Mouse (Mus musculus) hindlimb bud, embryonic 11.5 days (tissue): ENCODE measurements around the gene Mst1.

Source experiments
- DNase-seq: peaks from one replicate; pipeline ENCODE4 v3.0.0-alpha.2; 2012; ENCODE audit warnings: low read depth, low spot score; ENCODE audit errors: extremely low spot score

Mst1 gene

GRCm38 (mm10) chr9:108056361-108057261 is 23.6 kb upstream of the Mst1 start:
- no peak for DNase-seq

- no peak for DNase-seq
Observed at GRCm38 (mm10) chr9:108057262-108057562, 23.0 kb upstream of the Mst1 start.

- DNase-seq = no peak
Observed at GRCm38 (mm10) chr9:108058291-108058690, 21.9 kb upstream of the Mst1 start.

DNA sequence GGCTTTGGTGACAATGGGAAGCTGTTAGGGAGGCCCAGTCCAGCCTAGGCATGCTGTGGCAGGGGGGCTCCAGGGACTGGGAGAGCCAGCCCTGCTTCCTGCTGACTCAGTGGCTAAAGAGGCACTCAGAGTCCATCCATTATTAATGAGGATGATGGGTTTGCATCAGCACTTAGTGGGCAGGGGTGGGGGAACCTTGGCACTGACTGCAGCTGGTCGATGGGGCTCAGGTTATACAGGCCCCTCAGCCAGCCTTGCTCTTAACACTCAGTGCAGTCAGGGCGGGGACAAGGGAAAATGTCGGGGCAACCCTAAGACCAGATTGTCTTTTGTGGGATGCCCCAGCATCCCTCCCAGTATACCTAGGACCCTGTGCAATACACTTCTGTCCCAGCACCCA is 18.1 kb upstream of the Mst1 start:
- no peak for DNase-seq

DNA sequence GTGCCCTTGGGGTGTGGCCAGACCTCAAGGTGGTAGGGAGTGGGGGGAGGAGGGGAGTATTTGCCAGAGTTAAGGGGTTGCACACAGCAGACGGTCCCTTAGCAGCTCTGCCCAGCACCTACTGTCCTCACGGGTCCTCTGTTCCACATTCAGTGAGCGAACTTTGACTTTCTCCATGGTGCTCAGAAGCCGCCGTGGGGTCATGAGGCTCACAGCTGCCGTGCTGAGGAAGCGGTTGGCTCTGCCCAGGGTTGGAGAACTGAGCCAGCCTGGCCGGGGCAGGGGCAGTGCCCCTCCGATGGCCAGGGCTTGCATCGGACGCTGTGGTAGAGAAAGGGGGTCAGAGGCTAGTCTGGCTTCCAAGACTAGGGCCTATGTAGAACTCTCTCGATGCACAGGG is 16.9 kb upstream of the Mst1 start:
- no peak for DNase-seq

DNA sequence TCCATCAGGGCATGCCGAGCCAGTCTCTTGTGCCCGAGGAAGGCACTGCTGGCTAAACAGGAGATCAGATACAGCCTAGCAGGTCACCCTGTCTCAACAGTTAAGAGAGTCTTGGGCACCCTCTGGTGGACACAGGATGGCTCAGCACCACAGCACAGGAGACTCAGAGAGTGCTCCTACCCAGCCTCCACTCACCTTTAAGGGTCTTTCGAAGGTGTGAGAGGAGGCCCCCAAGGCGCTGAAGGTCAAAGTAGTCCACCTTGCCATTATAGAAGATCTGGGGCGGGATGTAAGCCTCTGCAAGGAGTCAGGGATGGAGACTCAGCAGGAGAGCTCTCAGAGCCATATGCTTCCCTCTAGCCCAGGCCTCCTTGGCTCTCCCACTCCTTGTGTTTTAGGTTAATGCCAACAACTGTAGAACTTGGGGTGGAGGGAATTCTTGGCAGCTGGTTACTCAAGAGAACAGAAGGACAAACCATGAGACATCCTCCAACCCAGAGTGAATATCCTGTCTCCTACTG is 14.7 kb upstream of the Mst1 start:
- no peak for DNase-seq

GRCm38 (mm10) chr9:108067199-108067598 is 13.0 kb upstream of the Mst1 start:
- DNase-seq = no peak

GRCm38 (mm10) chr9:108067900-108068299 is 12.3 kb upstream of the Mst1 start:
- DNase-seq = peak; percentile 86

DNA sequence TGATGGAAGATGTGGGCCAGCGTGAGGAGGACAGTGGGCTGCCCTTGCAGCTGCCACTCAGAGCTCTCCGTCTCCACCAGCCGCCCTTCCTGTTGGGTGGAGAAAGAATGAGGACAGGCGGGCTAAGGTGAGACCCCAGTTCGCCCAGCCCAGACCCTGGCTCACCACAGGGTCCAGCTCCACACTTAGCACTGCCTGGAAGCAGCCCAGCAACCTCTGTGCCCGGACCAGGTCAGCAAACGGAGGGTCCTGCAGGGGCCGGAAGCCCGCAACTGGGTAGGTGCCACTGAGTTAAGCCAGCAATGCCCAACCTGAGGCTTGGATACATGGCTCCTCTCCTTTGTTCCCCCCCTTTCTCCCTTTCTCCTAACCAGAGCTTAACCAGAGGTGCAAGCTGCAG is 11.2 kb upstream of the Mst1 start:
- no peak for DNase-seq

DNA sequence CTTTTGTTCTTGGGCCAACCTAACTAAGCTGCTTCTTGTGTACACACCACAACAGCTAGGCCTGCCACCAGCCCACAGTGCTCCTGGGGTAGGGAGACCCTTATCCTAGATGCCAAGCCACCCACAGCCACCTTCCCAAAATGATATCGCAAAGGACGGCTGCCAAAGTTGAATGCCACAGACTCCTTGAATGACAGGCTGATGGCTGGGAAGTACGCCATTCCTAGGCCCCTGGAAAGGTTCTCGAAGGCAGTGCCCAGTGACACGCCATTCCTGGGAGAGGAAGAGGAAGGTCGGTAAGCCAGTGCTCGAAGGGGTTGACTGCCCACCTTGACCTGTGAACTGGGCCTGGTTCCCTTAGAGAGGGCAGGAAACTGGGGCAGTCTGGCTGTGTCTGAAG is 10.7 kb upstream of the Mst1 start:
- DNase-seq = no peak

GRCm38 (mm10) chr9:108071801-108072200 is 8.4 kb upstream of the Mst1 start:
- DNase-seq = no peak

DNA sequence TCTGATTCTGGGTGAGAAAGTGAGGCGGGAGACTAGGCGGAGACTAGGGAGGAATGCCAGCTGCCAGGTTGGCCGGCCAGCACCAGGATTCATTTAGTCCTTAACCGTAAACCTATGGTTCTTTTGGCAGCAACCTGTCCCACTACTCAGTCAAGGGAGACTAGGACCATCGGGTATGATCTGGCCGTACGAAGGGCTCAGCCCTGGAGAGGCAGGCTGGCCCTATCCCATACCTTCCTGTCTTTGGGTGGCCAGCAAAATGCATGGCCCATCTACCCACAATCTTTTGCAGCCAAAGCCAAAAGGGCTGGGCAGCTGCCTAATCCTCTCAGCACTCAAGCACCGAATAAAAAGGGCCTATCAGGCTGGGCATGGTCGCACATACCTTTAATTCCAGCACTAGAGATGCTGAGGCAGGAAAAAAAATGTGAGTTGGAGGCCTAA is 7.7 kb upstream of the Mst1 start:
- no peak for DNase-seq

DNA sequence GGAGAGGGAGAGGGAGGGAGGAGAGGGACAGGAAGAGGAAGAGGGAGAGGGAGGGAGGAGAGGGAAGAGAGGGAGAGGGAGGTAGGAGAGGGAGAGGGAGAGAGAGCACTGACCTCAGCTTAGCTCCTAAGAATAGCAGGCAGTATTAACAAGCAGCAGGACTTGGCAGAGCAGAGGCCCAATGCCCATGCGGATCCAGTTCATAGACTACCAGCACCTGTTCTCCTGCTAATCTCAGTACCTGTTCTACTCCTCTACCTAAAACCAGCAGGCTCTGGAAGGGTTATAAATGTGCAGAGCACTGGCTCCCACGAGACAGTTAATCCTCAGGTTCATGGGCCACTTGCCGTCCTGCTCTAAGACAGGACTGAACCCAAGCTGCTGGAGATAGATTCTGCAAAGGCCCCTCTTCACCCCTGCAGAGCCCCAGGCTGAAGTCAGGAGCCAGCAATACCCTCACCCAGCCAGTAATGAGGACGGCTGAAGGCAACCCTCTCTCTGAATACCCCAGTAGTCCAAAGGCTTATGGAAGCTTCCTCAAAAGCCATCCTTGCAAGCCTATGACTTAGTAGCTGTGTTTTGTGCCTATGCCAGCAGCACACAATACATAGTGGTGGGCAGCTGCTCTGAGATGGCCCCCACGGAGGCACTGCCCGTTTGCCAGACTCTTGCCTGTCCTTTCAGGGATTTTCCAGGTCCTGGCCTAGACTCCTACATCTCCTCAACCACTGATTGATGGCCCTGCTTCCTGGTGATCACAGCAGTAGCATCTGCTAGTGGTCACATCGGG is 6.9 kb upstream of the Mst1 start:
- DNase-seq = no peak

- DNase-seq = no peak
Observed at GRCm38 (mm10) chr9:108082549-108082948, 2.3 kb downstream of the Mst1 start.

DNA sequence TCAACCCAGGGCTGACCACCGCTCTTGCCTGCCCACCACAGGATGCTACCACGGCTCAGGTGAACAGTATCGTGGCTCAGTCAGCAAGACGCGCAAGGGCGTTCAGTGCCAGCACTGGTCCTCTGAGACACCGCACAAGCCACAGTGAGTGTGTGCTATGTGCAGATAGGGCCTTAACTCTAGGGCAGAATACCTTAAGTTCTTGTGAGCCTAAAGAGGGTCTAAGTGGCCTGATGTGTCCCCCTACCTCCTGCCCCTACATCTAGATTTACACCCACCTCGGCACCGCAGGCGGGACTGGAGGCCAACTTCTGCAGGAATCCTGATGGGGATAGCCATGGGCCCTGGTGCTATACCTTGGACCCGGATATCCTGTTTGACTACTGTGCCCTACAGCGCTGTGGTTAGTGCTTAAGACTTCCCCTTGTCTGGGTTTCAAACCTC is 2.8 kb downstream of the Mst1 start, which contains the start of gene Rnf123:
Rnf123 (minus strand) TSS at position 359 of the 444 bp plus-strand sequence.
- no peak for DNase-seq

DNA sequence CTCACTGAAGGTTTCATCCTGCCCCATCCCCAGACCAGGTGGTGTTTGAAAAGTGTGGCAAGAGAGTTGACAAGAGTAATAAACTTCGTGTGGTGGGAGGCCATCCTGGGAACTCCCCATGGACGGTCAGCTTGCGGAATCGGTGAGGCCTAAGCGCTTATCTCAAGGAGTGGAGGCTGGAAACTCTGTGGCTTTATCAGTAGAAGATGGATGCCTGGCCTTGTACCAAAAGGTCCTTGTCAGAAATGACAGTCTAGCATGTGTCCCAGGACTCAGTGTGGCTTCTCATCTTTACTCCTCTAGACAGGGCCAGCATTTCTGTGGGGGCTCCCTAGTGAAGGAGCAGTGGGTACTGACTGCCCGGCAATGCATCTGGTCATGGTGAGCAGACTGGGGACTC is 3.3 kb downstream of the Mst1 start:
- DNase-seq = no peak

DNA sequence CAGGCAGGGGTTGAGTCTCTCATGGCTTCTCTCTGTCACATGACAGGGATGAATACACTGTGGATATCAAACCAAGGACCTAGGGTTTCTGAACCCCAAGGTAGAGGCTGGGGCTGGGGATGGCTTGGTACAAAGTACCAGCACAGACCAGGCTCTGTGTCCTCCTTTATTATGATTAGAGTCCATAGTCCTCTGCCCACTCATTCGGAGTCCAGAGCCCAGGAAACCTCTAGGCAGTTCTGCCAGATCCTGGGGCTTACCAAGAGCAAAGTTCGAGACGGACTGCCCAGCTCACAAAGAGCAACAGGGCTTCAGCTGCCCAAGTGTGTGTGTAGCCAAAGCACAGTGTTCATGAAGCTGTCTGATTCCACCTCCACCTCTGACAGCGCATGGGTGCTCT is 5.0 kb downstream of the Mst1 start:
- no peak for DNase-seq

GRCm38 (mm10) chr9:108090611-108091120 is 10.4 kb downstream of the Mst1 start:
- no peak for DNase-seq

DNA sequence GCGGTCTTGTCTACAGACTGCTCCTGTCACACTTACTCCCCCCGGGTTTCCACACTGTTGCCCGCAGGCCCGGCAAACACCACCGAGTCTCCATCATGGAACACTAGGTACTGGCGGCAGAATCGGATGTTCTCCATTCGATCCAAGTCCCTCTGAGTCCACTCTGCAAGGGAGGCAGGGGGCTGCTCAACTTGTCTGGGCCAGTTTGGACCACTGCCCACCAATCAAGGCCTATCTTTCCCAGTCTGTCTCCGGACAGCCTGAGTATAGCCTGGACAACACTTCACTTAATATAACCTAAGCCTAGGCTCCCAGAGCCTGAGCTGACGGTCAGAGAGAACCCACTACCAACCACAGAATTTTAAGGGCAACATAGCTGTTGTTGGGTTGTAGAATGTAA is 13.3 kb downstream of the Mst1 start:
- no peak for DNase-seq

DNA sequence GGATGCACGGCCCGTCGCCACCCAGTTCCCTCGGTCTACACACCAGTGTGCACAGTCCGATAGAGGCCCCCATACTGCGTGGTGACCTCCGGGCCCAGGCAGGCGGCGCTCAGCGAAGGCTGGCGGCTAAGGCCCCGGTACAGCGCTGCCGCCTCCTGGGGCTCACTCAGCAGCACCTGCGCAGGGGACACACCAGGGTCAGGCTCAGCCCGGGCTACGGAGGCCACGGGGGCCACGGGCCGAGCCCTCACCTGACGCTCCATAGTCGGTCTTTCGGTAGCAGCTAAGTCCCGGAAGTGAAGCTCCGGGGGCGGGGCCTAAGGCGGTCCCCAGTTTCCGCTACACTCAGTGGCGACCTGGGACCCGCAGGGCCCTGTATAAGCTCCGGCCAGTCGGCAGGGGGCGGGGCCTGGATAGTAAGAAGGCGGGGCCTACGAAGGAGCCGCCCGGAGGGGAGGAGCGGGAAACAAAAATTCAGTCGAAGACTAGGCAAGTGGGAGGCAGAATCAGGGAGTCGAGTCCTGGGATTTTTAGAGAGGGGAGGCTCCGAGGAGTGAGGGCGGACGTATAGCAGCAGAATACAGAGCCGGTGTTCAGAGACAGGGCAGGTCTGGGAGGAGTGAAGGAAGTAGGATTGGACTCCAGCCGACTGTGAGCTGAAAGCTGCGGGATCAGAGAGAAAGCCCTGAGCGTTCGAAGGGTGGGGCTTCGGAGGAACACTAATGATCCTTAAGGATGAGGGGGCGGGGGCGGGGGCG is 14.1 kb downstream of the Mst1 start, which contains the start of gene Apeh:
Apeh (minus strand) TSS at position 423 of the 758 bp plus-strand sequence.
- DNase-seq = peak; percentile 77

DNA sequence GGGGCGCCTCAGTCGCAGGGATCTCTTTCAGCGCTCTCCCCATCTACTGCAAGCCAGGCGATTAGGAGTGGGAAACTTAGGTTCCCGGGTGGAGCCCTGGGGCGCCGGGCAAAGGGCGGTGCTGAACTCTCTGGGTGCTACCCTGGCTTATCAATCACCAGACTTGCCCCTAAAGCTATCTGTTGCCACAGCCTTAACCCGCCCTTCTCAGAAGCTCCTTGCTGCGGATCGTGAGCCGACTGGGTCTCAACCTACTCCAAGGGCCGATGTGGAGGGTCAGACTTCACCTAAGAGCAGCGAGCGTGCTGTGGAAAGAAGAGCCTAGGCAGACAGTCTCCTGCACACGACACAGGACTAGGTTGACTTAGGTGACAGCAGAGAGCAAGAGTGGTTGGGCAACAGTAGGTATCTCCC is 14.8 kb downstream of the Mst1 start:
- no peak for DNase-seq
